Mouse (Mus musculus) thymus, adult 2 months (tissue): ENCODE data around the gene Ankra2.

ENCODE experiments used
- CTCF ChIP-seq: fragments of 200-500 bp; IDR thresholded peaks from 2 replicates; pipeline ENCODE4 v1.5.1; 2012; ENCODE audit warnings: mild to moderate bottlenecking, control low read depth, low read length, moderate library complexity, borderline replicate concordance; ENCODE audit not compliant: control insufficient read depth, poor library complexity, insufficient read depth; ENCODE audit errors: extremely low read depth
- POLR2A ChIP-seq: fragments of 200-500 bp; IDR thresholded peaks from 2 replicates; pipeline ENCODE4 v1.6.1; 2012; ENCODE audit warnings: mild to moderate bottlenecking, low read length, control low read depth, moderate library complexity; ENCODE audit not compliant: control insufficient read depth, poor library complexity, insufficient read depth; ENCODE audit errors: extremely low read depth

DNA sequence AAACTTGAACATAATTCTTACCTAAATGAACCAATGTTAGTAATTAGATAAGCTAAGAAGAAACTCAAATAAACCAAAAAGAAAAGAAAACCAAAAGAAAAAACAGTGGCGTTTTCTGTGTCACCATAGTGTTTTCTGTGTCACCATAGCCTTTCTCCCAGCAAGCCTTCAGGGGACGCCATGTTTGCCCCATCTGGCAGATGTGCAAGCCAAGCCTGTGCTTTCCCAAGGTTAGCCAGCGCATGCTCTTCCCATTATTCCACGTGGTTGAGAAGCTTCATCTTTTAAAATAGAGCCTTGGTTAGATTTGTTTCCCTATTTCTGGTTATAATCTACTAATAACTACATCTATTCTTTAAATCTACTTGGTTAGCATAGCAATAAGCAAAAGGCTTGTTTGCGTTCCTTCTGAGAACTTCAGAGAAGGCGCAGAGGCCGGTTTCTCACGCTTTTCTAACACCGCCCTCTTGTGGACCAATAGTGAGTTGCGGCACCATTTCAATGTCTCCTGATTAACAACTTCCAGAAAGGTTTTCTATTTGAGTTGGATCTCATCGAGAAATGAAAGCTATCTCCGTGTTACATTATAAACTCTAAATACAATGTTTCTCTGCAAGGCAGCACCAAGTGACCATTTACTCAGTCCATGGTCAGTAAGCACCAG lies 22.8 kb upstream of the Ankra2 start:
- TF ChIP-seq POLR2A (no peak), CTCF (no peak)
